Mouse (Mus musculus) myocyte (in vitro differentiated cells): Measurements from ENCODE around the gene En2.

Experiments
- E2F4 ChIP-seq: IDR thresholded peaks from one replicate; pipeline ENCODE4 v1.6.1; 2011; ENCODE audit warnings: mild to moderate bottlenecking, control low read depth, moderate library complexity; ENCODE audit not compliant: insufficient read depth
- MYOD1 ChIP-seq, 3 experiments: IDR thresholded peaks; one replicate each; pipeline ENCODE4 v1.6.1; 2011; ENCODE audit warnings: control low read depth in 2 of 3, low read depth in 2 of 3, mild to moderate bottlenecking in 2 of 3, moderate library complexity in 1 of 3; ENCODE audit not compliant: insufficient read length in 2 of 3, control insufficient read depth in 1 of 3
- POLR2A ChIP-seq: IDR thresholded peaks from one replicate; pipeline ENCODE4 v1.6.1; 2011; ENCODE audit warnings: low read depth, mild to moderate bottlenecking, control low read depth, moderate library complexity; ENCODE audit not compliant: insufficient read length
- SRF ChIP-seq: IDR thresholded peaks from one replicate; pipeline ENCODE4 v1.6.1; 2011; ENCODE audit warnings: low read depth; ENCODE audit not compliant: control insufficient read depth, insufficient read length

GRCm38 (mm10) chr5:28128851-28129250 lies 36.6 kb upstream of the En2 start:
- no peak for TF ChIP-seq E2F4
- no peak for TF ChIP-seq POLR2A
- no peak for TF ChIP-seq MYOD1 (IDR thresholded peaks at IDR 0.05; ENCODE audit: control insufficient read depth in 1 of 3, insufficient read length in 2 of 3, low read depth in 2 of 3)
- no peak for TF ChIP-seq SRF
